Mouse (Mus musculus) right cerebral cortex, postnatal 10 days (tissue): ENCODE measurements around the gene Uts2b.
"Not testable (repeated sequence)": the region's sequence is repeated elsewhere in the genome, so short reads cannot be mapped to it uniquely, and the experiment has no call there.

ENCODE experiments used
- DNase-seq, 2 experiments: peaks; one replicate each; pipeline ENCODE4 v3.0.0; 2021; ENCODE audit warnings: low spot score in 2 of 2

Gene Uts2b

DNA sequence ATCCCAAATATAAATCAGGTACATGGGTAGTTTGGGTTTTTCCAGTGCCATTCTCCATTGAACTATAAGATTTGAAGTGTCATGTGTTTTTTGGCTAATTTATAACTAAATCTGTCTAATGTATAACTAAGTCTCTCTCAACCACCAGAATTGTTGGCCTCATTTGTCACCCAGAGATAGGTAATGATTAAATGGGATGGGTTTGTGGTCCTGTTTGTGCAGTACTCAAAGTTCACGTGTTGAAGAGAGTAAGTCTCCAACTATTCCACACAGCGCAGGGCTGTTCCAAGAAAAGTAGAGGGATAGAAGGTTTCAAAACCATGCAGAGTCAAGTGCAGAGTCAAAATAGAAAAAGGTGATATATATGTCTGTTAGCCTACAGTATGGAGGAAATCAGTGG is 5.3 kb upstream of the Uts2b start:
- no peak for DNase-seq

DNA sequence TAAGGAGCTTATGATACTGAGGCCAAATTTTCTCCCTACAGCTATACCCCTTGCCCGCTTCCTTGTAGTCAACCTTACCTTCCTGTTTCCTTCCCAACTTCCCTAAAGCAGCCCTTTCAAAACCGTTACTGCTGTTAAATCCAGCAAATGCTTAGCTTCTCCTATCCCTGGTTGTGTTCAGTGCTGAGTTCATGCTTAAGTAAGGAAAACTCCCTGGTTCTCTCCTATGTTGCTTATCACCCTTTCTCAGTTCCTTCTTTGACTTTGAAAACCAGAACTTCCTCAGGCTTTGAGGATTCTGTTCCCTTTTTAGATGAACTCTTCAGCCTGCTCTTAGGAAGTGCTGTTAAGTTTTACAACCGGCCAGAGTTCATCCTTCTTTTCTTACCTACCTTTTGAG is 4.1 kb upstream of the Uts2b start:
- DNase-seq: no peak

DNA sequence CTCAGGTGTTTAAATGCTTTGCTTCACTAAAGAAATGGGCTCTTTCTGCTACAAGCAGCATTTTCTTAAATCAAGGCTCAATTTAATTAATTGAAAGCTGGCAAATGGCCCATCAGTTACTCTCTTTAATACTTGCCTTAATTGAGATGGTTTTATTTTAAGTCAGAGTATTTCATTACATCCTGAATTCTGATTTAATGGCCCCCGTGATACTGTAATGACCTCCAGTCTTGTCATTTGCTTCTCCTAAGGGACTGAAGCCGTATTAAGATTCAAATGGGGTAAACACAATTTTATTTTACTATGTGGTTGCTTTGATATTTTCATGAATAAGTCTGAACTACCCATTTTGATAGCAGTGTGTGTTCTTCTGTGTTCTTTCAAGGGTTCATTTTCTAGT is 661 bp upstream of the Uts2b start:
- no peak for DNase-seq

DNA sequence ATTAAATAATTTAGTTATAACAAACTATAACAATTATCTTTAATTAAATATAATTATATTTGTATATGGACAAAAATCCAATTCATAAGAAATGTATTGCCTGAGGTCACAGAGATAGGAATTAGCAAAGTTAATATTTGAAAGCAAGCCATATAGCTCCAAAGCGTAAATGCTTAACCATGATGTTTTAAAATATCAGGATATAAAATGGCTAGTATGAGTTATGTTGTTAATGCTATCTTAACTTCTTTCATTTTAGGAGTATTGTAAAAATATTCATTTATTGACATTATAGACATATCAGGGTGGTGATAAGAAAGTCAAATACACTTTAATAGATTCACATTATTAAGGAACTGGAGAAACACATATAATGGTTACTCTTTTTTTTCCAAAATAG is 10.0 kb downstream of the Uts2b start:
- DNase-seq: no peak

DNA sequence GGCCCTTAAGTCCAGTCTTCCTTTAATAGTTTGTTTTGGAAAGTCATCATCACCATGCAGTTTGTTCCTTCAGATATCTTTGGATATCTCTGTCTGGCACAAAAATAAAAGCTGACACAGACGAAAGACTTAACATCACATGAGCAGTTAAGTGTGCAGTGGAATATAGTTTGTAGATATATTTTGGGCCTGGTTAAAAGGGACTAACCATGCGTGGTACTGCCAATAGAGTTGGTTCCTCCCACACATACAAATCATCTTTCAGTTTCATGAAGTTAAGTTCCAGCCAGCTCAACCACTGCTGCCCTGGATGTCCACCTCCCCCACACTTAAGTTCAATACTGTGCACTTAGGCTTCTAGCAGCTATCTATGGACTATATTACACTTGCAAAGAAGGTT is 15.6 kb downstream of the Uts2b start:
- no peak for DNase-seq

DNA sequence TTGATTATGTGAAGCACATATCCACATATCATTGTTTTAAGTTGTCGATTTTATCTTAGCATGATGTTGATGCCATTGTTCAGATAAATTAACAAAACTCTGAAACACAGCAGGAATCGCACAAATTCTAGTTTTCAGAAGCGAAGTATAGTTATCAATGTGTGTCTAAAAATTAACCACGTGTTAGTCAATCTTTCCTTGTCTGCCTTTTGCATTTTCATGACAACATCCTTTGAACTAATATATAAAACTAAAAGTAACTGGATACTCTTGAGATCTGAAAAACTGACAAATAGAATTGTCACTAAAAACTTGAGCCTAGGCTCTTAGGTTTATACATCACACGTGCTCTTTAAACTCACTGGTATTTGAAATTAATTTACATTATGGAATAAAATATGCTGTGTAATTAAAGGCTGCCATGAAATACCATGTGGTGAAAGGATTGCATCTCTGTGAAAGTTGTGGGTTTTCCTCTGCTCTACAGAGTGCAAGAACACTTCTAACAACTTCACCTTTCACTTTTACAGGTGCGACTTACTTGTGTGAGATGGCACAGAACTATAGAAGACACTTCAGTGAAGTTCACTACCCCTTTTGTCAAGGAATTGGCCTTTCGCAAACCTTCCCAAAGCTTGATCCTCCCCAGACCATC is 20.0 kb downstream of the Uts2b start:
- DNase-seq: no peak

DNA sequence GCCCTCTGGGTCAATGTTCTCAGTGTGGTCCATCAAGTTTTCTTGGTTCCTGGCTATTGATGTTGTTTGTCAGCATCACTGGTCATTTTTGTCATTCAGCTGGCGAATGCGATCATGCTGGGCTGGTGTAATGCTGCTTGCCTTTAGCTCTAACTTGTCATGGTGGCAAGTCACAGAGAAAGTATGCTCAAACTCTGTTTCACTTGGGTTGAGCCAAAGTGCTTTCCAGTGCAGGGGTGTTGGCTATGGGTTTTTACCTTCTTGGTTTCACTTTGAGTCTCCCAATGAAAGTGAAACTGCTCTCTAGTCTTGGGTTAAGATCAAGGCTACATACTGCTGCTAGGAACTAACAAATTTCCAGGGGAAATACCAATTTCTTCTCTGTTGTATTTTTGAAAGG is 20.8 kb downstream of the Uts2b start:
- no peak for DNase-seq

DNA sequence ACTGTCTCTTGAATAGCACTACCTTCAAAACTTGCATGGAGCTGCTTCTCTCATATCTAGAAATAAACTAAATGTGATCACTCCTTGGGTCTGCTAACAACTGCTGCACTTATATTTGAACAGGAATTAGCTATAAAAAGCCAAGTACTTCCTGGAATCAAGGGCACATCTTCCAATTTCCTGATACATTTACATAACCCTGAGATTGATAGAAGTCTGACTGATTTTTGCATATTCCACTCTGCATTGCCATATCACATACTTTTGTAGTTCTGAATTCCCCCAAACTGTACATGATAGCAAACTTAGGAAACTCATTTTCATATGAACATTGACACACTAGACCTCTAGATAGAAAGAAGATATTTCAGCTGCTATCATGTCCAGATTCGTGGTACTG is 21.7 kb downstream of the Uts2b start:
- no peak for DNase-seq

DNA sequence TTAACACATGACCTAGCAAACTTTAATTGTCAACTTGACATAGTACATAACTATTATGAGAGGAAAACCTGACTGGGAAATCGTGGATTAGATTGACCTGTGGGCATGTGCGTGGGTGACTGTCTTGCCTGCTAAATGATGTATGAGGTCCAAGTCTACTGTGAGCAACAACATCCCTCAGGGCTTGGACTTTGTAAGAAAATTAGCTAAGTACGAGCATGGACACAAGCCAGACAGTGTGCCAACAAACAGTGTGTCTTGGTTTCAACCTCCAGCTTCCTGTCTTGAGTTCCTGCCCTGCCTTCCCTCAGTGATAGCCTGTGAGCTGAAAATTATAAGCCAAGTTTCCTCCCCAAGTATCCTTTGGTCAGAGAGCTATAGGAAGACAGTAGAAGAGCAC is 22.5 kb downstream of the Uts2b start:
- no peak for DNase-seq

DNA sequence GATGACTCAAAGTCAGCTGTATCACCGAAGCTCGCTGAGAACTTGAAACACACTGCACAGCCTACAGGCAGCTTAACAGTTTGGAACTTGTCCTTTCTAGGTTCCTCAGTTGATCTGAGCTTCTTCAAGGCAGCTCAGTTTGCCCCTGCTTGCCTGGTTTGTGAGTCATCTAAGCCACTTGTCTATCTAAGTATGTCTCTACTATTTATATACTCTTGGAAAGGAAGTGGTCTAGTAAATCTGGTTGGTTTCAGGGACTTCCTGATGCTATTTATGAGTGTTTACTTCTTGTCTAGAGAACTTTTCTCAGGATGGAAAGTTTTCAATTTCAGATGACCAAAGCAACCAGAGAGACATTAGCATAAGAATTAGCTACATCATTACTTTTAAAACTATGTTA is 43.6 kb downstream of the Uts2b start:
- DNase-seq: no peak

DNA sequence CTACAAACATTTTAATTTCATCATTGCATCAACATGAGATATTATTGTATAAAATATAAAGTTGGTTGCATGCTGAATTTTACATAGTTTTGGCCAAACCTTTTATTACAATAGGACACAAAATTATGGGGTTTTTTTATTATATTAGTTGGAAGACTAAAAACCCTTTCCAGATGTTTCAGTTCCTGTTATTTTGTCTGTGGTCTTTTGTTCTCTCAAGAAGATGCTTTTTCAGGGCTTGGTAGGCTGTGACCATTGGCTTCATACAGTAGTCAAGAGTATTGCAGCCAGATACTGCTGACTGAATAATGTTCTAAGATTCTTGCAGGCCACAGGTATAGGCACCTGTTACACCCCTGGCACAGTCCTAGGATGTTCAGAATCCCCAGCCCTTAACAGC is 48.0 kb downstream of the Uts2b start:
- no peak for DNase-seq

DNA sequence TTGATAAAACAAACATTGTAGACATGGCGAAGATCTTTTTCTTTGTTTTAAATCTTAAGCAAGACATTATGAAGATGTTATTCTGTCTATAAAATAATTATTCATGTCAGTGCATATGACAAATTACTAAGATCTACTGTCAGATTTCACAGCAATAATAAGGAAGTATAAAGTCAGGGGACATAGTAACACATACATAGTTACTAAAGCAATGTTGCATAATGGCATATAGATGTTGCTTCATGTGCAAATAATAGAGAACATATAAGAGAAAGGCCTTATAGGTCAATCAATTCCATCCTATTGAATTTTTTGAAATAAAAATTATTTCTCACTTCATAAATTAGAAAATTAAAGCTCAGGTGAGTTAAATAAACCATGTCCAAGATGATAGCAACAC is 50.9 kb downstream of the Uts2b start:
- DNase-seq: no peak

DNA sequence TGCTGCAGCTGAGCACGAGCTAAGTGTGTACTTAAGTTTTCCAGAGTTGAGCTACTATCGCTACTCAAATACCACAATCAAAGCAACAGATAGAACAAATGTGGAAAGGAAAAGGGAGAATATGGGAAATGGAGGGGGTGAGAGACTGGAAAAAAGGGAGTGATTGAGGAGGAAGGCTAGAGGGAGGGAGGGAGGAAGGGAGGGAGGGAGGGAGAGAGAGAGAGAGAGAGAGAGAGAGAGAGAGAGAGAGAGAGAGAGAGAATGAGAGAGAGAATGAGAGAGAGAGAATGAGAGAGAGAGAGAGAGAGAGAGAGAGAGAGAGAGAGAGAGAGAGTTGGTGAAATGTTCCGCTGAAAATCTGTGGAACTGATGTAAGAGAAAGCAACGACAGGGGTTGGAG is 62.9 kb downstream of the Uts2b start, which contains the start of gene Ostn:
TSS of gene Ostn (plus strand) at position 301 of the 400 bp plus-strand sequence.
- DNase-seq: not testable (repeated sequence)
